Mouse (Mus musculus) gastrocnemius, postnatal 10 days (tissue): ENCODE measurements at regions not wholly inside any gene's neighbourhood (a gene's known extent, or its start where the extent isn't known, plus 50 kb on each side); places are given as distances from the start of the nearest gene placed in this dataset.

ENCODE experiments used
- DNase-seq: peaks from one replicate; pipeline ENCODE4 v3.0.0; 2021; ENCODE audit warnings: mixed read lengths

DNA sequence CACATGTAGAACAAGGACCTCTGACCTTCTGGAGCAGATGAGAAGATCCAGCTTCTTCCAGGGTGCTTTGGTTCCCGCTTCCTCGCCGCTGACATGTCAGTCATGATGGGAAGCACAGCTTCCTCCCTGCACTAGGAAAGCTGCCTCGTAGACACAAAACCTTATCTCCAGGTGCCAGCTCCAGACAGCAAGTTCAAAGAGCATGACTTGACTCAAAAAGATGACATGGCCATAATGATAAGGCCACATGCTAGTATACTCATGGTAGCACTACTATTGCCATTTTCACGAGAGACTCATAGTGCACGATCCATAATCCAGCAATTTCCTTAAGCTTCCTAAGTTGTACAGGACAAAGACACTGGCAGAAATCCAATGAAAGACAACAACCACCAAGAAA lies 272.1 kb downstream of the Gm9195 start:
- no peak for DNase-seq

DNA sequence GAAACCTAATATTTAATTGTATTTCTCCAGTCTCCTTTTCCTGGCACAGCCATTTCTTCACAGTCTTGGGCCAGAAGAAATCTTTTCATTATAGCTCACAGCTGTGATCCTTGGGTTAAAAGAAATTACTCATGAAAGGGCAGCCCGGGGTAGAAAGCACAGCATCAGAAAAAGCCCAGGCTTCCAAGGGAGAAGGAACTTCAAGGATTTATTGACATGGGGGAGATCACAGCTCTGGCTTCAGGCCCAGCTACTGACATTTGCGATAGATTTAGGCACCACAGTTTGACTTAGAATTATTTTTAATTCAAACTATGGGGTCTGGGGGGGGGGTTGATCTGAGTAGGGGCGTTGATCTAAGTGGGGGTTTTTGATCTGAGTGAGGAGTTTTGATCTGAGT lies 291.3 kb downstream of the Gm9195 start:
- no peak for DNase-seq

DNA sequence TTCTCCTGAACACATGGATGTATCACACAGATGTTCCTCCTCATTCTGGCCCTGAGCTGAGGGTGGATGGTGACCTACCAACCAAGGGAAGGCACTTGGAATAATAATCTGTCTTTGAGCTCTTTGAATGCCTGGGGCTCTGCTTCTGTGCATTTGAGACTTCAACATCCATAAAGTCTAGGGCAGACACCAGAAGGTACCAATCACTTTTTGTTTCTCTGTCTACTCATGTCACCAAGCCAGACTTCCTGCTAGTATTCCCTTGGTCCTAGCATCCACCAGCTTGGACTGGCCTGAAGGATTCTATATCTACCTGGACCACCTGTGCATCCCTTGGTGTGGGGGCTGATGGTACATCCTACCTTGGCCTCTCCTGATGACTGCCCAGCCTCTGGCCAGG lies 291.7 kb downstream of the Gm9195 start:
- DNase-seq = no peak

- no peak for DNase-seq
Observed at GRCm38 (mm10) chr14:72197972-72198371, 293.7 kb downstream of the Gm9195 start.

- DNase-seq = no peak
Observed at GRCm38 (mm10) chr14:72187329-72187984, 304.2 kb downstream of the Gm9195 start.

GRCm38 (mm10) chr14:72175751-72176150 lies 315.9 kb downstream of the Gm9195 start:
- DNase-seq = no peak

DNA sequence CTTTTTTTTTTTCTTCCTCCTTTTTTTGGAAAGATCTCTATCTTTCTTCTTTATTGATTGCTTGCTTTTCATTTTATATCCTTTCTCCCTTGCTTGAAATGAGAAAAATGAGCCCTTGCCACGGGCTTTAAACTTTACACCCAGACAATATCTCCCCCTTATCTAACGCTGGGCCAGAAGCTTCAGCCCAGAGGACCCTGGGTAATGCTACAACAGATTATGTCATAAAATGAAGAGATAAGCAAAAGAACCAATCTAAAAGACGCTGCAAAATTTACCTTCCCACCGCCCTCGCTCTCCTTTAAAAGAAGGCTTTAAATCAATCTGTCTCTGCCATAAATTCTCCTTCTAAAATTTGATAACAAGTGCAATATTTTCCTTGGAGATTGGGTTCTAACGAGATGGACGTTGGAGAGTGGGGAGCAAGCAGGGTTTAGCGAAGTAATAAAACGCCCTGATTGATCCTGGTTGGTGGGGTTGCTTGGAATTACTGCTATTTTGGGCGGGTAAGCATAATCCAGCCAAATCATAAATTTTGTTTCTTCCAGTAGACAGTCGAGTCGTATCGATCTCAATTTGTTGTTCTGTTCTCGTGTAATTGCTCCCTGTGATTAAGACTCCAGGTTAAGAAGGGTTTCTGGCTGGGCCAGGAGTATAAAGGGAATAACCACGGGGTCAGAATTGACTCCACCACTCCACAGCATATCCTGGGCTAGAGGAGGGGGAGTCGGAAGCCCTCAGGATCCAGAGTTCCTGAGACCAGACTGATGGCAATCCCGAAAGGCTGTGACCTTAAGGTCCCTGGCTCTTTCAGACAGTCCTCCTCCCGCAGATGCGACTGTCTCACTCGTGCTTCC lies 318.9 kb downstream of the Gm9195 start:
- DNase-seq = no peak

GRCm38 (mm10) chr14:72171777-72172176 lies 319.9 kb downstream of the Gm9195 start:
- DNase-seq = no peak

DNA sequence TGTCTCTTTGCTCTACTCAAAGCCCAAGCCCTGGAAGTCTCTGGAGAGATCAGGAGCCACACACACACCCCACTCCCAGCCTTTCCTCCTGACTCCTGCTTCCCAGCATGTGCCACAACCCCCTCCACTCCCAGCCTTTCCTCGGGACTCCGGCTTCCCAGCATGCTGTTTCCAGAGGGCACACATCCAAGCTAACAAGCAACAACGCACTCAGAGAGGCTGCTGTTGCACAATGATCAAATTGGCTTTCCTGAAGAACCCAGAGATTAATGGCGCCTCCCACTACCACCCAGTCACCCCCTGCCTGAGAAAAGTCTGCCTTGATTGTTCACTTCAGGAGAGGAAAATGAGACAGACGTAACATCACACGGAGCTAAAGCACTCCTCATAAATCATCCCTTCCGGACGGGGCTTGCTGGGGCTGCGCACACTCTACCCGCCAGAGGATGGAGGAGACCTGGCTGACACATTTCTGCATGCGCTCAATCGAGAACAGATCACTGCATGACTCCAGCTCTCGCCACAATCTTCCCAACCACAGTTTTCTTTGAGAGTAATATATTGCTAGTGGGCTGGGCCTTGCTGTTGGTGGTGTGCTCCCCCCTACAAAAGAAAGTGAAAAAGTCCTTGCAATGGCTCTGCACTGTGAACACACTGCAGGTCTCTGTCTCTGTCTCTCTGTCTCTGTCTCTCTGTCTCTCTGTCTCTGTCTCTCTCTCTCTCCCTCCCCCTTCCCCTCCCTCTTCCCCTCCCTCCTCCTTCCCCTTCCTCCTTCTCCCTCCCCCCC lies 332.9 kb downstream of the Gm9195 start:
- DNase-seq = no peak

GRCm38 (mm10) chr14:72155197-72155907 lies 336.3 kb downstream of the Gm9195 start:
- DNase-seq = no peak

GRCm38 (mm10) chr14:72151676-72152075 lies 340.0 kb downstream of the Gm9195 start:
- no peak for DNase-seq

GRCm38 (mm10) chr14:72149463-72149862 lies 342.2 kb downstream of the Gm9195 start:
- no peak for DNase-seq

- no peak for DNase-seq
Observed at GRCm38 (mm10) chr14:72148886-72149285, 342.8 kb downstream of the Gm9195 start.

DNA sequence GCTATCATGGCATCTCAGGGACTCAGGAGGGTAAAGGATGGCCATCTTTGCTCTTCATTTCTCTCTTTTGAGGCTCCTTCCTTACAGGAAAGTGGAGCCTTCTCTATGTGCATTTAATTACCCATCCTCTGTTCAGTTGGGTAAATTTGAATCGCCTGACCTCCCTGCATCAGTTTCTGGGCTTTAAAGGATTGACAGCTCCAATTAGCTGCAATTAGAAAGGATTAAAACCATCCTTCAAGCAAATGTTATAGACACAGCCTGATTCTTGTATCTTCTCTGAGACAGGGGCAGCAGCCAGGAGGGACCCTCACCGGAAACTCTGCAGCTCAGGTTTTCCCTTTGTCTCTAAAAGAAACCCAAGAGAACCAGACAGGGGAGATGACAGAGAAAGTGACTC lies 345.3 kb downstream of the Gm9195 start:
- DNase-seq = no peak

- no peak for DNase-seq
Observed at GRCm38 (mm10) chr14:72142883-72143487, 348.7 kb downstream of the Gm9195 start.

GRCm38 (mm10) chr14:72141136-72141535 lies 350.5 kb downstream of the Gm9195 start:
- DNase-seq = no peak

- no peak for DNase-seq
Observed at GRCm38 (mm10) chr14:72130149-72130548, 361.5 kb downstream of the Gm9195 start.

- DNase-seq = no peak
Observed at GRCm38 (mm10) chr14:72121786-72122185, 369.9 kb downstream of the Gm9195 start.

GRCm38 (mm10) chr14:72121006-72121405 lies 370.6 kb downstream of the Gm9195 start:
- no peak for DNase-seq

GRCm38 (mm10) chr14:72116842-72117241 lies 374.8 kb downstream of the Gm9195 start:
- no peak for DNase-seq

DNA sequence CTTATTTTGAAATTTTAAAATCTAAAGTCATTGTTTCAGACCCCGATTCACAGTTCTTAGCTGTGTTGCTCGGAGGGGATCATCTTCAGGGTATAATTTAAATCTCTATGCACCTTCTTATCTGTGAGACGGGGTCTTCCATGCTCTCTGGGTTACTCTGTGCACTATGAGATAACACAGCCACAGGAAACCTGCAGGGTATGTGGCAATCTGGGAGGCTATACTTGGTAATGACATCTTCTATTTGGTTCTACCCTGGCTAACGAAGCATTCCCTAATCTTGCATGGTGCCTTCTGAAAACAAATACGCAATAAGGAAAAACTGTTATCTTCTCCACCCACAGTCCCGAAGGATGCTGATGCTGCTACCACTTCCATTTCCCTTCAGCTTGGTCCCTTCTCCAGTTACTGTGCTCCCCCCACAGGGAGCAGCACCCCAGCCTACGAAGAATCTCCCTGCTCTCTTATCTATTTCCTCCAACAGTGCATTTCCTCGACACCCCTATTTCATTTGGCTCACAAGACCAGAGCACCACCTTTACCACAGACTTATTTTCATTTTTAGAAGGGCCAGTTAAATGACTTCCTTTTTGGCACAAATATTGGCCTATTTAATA lies 378.2 kb downstream of the Gm9195 start:
- DNase-seq = no peak
